Mouse (Mus musculus) heart, adult 2 months (tissue): Measurements from ENCODE around the gene Fcgr2b.

ENCODE experiments used
- CTCF ChIP-seq: fragments of 200-600 bp; IDR thresholded peaks from 2 replicates; pipeline ENCODE4 v1.8.1; 2022; ENCODE audit warnings: antibody characterized with exemption, mild to moderate bottlenecking, moderate library complexity
- EP300 ChIP-seq: fragments of 200-500 bp; IDR thresholded peaks from 2 replicates; pipeline ENCODE4 v1.6.1; 2011; ENCODE audit warnings: low read depth, low read length, control low read depth; ENCODE audit not compliant: insufficient read depth
- POLR2A ChIP-seq: fragments of 200-500 bp; IDR thresholded peaks from 2 replicates; pipeline ENCODE4 v1.6.1; 2011; ENCODE audit warnings: mild to moderate bottlenecking, low read depth, low read length, control low read depth; ENCODE audit not compliant: insufficient read depth

- TF ChIP-seq POLR2A: no peak
- no peak for TF ChIP-seq CTCF
- TF ChIP-seq EP300: no peak
Observed at GRCm38 (mm10) chr1:170985861-170986260, 9.5 kb upstream of the Fcgr2b start.
